Mouse (Mus musculus) stomach, postnatal 0 days (tissue): ENCODE data around the gene Zfp493. TPM values are rescaled to one million over a fixed set of nuclear protein-coding genes. Genes with fewer than 3 reads are reported as not detected.
"Not testable (repeated sequence)": the region's sequence is repeated elsewhere in the genome, so short reads cannot be mapped to it uniquely, and the experiment has no call there.

Source experiments
- ATAC-seq: fragments of 200-750 bp; cut with Nextera tagmentation; 2 replicates; pipeline ENCODE4 v1.8.0; 2017; ENCODE audit not compliant: low FRiP score, low TSS enrichment
- DNase-seq: peaks from one replicate; pipeline ENCODE4 v3.0.0-alpha.2; 2016; ENCODE audit warnings: low spot score
- H3K27ac ChIP-seq: fragments of 300-500 bp; sonication (generic); replicated peaks from 2 replicates; pipeline ENCODE4 v1.5.1; 2014; ENCODE audit warnings: mild to moderate bottlenecking, control low read depth
- H3K27me3 ChIP-seq: fragments of 300-500 bp; sonication (generic); 2 replicates; pipeline ENCODE4 v1.6.1; 2014; ENCODE audit warnings: low read length; ENCODE audit not compliant: control insufficient read depth, insufficient read depth
- H3K36me3 ChIP-seq: fragments of 300-500 bp; sonication (generic); 2 replicates; pipeline ENCODE4 v1.6.1; 2014; ENCODE audit warnings: low read length, mixed read lengths; ENCODE audit not compliant: control insufficient read depth, insufficient read depth
- H3K4me1 ChIP-seq: fragments of 300-500 bp; sonication (generic); replicated peaks from 2 replicates; pipeline ENCODE4 v1.6.1; 2014; ENCODE audit warnings: antibody characterized with exemption; ENCODE audit not compliant: control insufficient read depth, insufficient read depth
- H3K4me2 ChIP-seq: fragments of 300-500 bp; sonication (generic); replicated peaks from 2 replicates; pipeline ENCODE4 v1.6.1; 2014; ENCODE audit warnings: low read depth, mild to moderate bottlenecking, control low read depth, moderate library complexity
- H3K4me3 ChIP-seq: fragments of 300-500 bp; sonication (generic); 2 replicates; pipeline ENCODE4 v1.5.1; 2014; ENCODE audit warnings: low read depth, low read length, control low read depth
- H3K9ac ChIP-seq: fragments of 300-500 bp; sonication (generic); 2 replicates; pipeline ENCODE4 v1.6.1; 2014; ENCODE audit warnings: mild to moderate bottlenecking, low read length, control low read depth, mixed read lengths
- H3K9me3 ChIP-seq: fragments of 300-500 bp; sonication (generic); 2 replicates; pipeline ENCODE4 v1.6.1; 2016; ENCODE audit warnings: low read length; ENCODE audit not compliant: control insufficient read depth
- CTCF ChIP-seq: IDR thresholded peaks from 2 replicates; pipeline ENCODE4 v1.5.1; 2016; ENCODE audit warnings: antibody characterized with exemption, low read depth, mild to moderate bottlenecking, moderate library complexity
- polyA plus RNA-seq: library from polyadenylated mRNA; unstranded; fragments of >200 nt; fragmentation: Nextera tagmentation; extraction: Ambion mirVana; gene quantifications from 2 replicates; pipeline ENCODE4 v1.2.1, GENCODE M21; 2015

Gene Zfp493
- polyA plus RNA-seq, 1 experiment from 2014 or later, result 0.62 TPM

DNA sequence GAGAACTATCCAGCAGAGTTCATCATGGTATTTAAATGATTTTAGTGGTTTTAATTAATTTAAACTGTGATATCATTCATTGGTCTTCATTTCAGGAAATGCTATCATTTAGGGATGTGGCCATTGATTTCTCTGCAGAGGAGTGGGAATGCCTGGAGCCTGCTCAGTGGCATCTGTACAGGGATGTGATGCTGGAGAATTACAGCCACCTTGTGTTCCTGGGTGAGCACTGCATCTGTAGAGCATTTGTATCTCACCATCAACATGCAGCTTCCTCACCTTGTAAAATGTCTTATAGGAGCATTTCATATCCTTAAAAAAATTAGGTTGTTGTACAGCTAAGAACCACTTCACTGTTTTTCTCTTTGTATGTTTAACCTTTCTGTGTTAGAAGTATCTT lies 53.6 kb downstream of the Zfp493 start:
- ATAC-seq, H3K27ac ChIP-seq, H3K9me3 ChIP-seq, H3K4me2 ChIP-seq, H3K9ac ChIP-seq, H3K36me3 ChIP-seq, DNase-seq, H3K4me3 ChIP-seq, H3K4me1 ChIP-seq, H3K27me3 ChIP-seq: not testable (repeated sequence)
- TF ChIP-seq CTCF, result peak; percentile 57

Other genes starting within 250 kb of the Zfp493 start
- gene Zfp748, start 225.9 kb upstream of the Zfp493 start, polyA plus RNA-seq, result 3.8 and 4.1 TPM in 2 replicates
- 1.6 and 1.9 TPM in 2 replicates for gene Zfp729b, start 170.0 kb upstream of the Zfp493 start, polyA plus RNA-seq
- gene Gm49345, start 141.9 kb upstream of the Zfp493 start, polyA plus RNA-seq, result 0.08 TPM in 1 of 2 replicates, not detected in the other
- gene Zfp729a, start 141.9 kb upstream of the Zfp493 start, polyA plus RNA-seq, result 1.2 and 1.6 TPM in 2 replicates
- 3.8 and 4.0 TPM in 2 replicates for gene Zfp738, start 92.6 kb upstream of the Zfp493 start, polyA plus RNA-seq
- 2.0 and 2.1 TPM in 2 replicates for gene Zfp65, start 50.5 kb upstream of the Zfp493 start, polyA plus RNA-seq
- gene Zfp85, start 24.5 kb upstream of the Zfp493 start, polyA plus RNA-seq, result 2.1 and 2.2 TPM in 2 replicates
- 2.3 and 3.2 TPM in 2 replicates for gene Zfp273, start 34.0 kb downstream of the Zfp493 start, polyA plus RNA-seq
- 1.1 TPM in 2 replicates for gene Gm10037, start 51.4 kb downstream of the Zfp493 start, polyA plus RNA-seq
- gene BC048507, start 83.6 kb downstream of the Zfp493 start, polyA plus RNA-seq, result not detected in 2 replicates